Mouse (Mus musculus) heart, embryonic 10.5 days (tissue): Measurements from ENCODE around the gene Rassf1. TPM values are rescaled to one million over a fixed set of nuclear protein-coding genes. Genes with fewer than 3 reads are reported as not detected.

Experiments used
- DNase-seq: peaks from one replicate; pipeline ENCODE4 v3.0.0-alpha.2; 2017; ENCODE audit warnings: low spot score
- H3K27ac ChIP-seq: fragments of 300-500 bp; sonication (generic); 2 replicates; pipeline ENCODE4 v1.5.1; 2016; ENCODE audit warnings: mild to moderate bottlenecking
- H3K27me3 ChIP-seq: fragments of 300-500 bp; sonication (generic); 2 replicates; pipeline ENCODE4 v1.6.1; 2016; ENCODE audit warnings: mild to moderate bottlenecking; ENCODE audit not compliant: poor library complexity, insufficient read depth, severe bottlenecking
- H3K36me3 ChIP-seq: fragments of 300-500 bp; sonication (generic); 2 replicates; pipeline ENCODE4 v1.6.1; 2016; ENCODE audit warnings: mild to moderate bottlenecking, moderate library complexity
- H3K4me1 ChIP-seq: fragments of 300-500 bp; sonication (generic); 2 replicates; pipeline ENCODE4 v1.6.1; 2016; ENCODE audit warnings: mild to moderate bottlenecking
- H3K4me3 ChIP-seq: fragments of 300-500 bp; sonication (generic); 2 replicates; pipeline ENCODE4 v1.5.1; 2016; ENCODE audit warnings: mild to moderate bottlenecking, moderate library complexity
- H3K9me3 ChIP-seq: fragments of 300-500 bp; sonication (generic); 2 replicates; pipeline ENCODE4 v1.6.1; 2016; ENCODE audit warnings: mild to moderate bottlenecking, moderate library complexity
- WGBS: fragments of 180-500 bp; shearing (Covaris S2); methylation state at CpG from one replicate; pipeline ENCODE4 v1.1.7; 2016; 5-methylcytosine and 5-hydroxymethylcytosine counted together
- polyA plus RNA-seq: library from polyadenylated mRNA; unstranded; fragments of >200 nt; fragmentation: Nextera tagmentation; extraction: Ambion mirVana; gene quantifications from 2 replicates; pipeline ENCODE4 v1.2.1, GENCODE M21; 2016

Gene Rassf1
- polyA plus RNA-seq, 1 experiment from 2014 or later: 51.7 TPM

GRCm38 (mm10) chr9:107580501-107581317, 29.4 kb downstream of the Rassf1 start, which contains the start of gene Hyal3:
TSS of gene Hyal3 (plus strand) at chr9:107580818.
- Histone ChIP-seq H3K9me3 (no peaks in the 10 kb centered on the region), H3K4me1 (peaks cover 63% of the 10 kb centered on the region), H3K4me3 (peak within 1 kb of the TSS; percentile 82), H3K27me3 (no peaks in the 10 kb centered on the region), H3K27ac (peak within 1 kb of the TSS; percentile 94), H3K36me3 (peaks cover 21% of the 10 kb centered on the region)
- WGBS: under 1% methylated on average over 32 of the region's 32 CpGs
- peak; percentile 95 for DNase-seq

- WGBS: 71% methylated on average over 4 of the region's 4 CpGs
- Histone ChIP-seq H3K4me1 (peaks cover 62% of the 10 kb centered on the region), H3K27ac (peak overlapping the region; percentile 94; the same call in 1 of the 2 replicates)
These were observed 30.2 kb downstream of the Rassf1 start for GRCm38 (mm10) chr9:107581584-107581983.

GRCm38 (mm10) chr9:107582509-107583062, 31.2 kb downstream of the Rassf1 start:
- Histone ChIP-seq H3K4me3 (no peak overlapping the region), H3K9me3 (no peaks in the 10 kb centered on the region), H3K27me3 (no peaks in the 10 kb centered on the region), H3K36me3 (peaks cover 21% of the 10 kb centered on the region), H3K27ac (0 out of 2 replicates have a peak overlapping the region, but pooled peaks have one; percentile 94), H3K4me1 (peaks cover 53% of the 10 kb centered on the region)
- no peak for DNase-seq
- 88% methylated on average over 7 of the region's 7 CpGs for WGBS

More at GRCm38 (mm10) chr9:107581584-107581983, 30.2 kb downstream of the Rassf1 start:
- Histone ChIP-seq H3K36me3 (peaks cover 21% of the 10 kb centered on the region), H3K27me3 (no peaks in the 10 kb centered on the region), H3K4me3 (peak overlapping the region; percentile 82), H3K9me3 (no peaks in the 10 kb centered on the region)
- no peak for DNase-seq

GRCm38 (mm10) chr9:107583174-107583573, 31.8 kb downstream of the Rassf1 start:
- 86% methylated on average over 14 of the region's 14 CpGs for WGBS
- Histone ChIP-seq H3K27me3 (no peaks in the 10 kb centered on the region), H3K9me3 (no peaks in the 10 kb centered on the region), H3K4me1 (peaks cover 52% of the 10 kb centered on the region), H3K36me3 (peaks cover 21% of the 10 kb centered on the region), H3K4me3 (no peak overlapping the region), H3K27ac (no peak overlapping the region)
- no peak for DNase-seq

GRCm38 (mm10) chr9:107586504-107586903, 35.1 kb downstream of the Rassf1 start:
- no peak for DNase-seq
- peaks cover 42% of the 10 kb centered on the region for H3K36me3 ChIP-seq
- H3K4me3 ChIP-seq: no peak overlapping the region; the same call in 1 of the 2 replicates
- no peaks in the 10 kb centered on the region for H3K27me3 ChIP-seq
- H3K9me3 ChIP-seq: no peaks in the 10 kb centered on the region
- H3K27ac ChIP-seq: peak overlapping the region; percentile 75
- 80% methylated on average over 5 of the region's 5 CpGs for WGBS
- H3K4me1 ChIP-seq: peaks cover 49% of the 10 kb centered on the region

- Histone ChIP-seq H3K4me1 (peaks cover 46% of the 10 kb centered on the region), H3K9me3 (no peaks in the 10 kb centered on the region), H3K36me3 (peaks cover 49% of the 10 kb centered on the region), H3K27ac (peak within 1 kb of the TSS; percentile 91), H3K27me3 (no peaks in the 10 kb centered on the region), H3K4me3 (peak within 1 kb of the TSS; percentile 86)
- 11% methylated on average over 46 of the region's 46 CpGs for WGBS
- peak; percentile 100 for DNase-seq
These were observed 35.8 kb downstream of the Rassf1 start, which contains the start of gene Ifrd2 for GRCm38 (mm10) chr9:107586974-107587832. TSS of gene Ifrd2 (plus strand) at chr9:107587642.

- peaks cover 52% of the 10 kb centered on the region for H3K36me3 ChIP-seq
These were observed 36.7 kb downstream of the Rassf1 start for GRCm38 (mm10) chr9:107587833-107588639.

GRCm38 (mm10) chr9:107590058-107590772, 38.9 kb downstream of the Rassf1 start:
- Histone ChIP-seq H3K9me3 (no peaks in the 10 kb centered on the region), H3K36me3 (peaks cover 57% of the 10 kb centered on the region), H3K4me3 (peak overlapping the region; percentile 86; the same call in 1 of the 2 replicates), H3K27me3 (no peaks in the 10 kb centered on the region), H3K27ac (no peak overlapping the region), H3K4me1 (peaks cover 50% of the 10 kb centered on the region)
- DNase-seq: no peak
- 83% methylated on average over 25 of the region's 25 CpGs for WGBS

More at GRCm38 (mm10) chr9:107587833-107588639, 36.7 kb downstream of the Rassf1 start:
- Histone ChIP-seq H3K4me3 (peak overlapping the region; percentile 86), H3K4me1 (peaks cover 43% of the 10 kb centered on the region), H3K27ac (peak overlapping the region; percentile 91), H3K27me3 (no peaks in the 10 kb centered on the region), H3K9me3 (no peaks in the 10 kb centered on the region)
- WGBS: 1% methylated on average over 33 of the region's 33 CpGs
- no peak for DNase-seq

GRCm38 (mm10) chr9:107590773-107591060, 39.4 kb downstream of the Rassf1 start:
- Histone ChIP-seq H3K27ac (no peak overlapping the region), H3K4me1 (peaks cover 50% of the 10 kb centered on the region), H3K4me3 (no peak overlapping the region), H3K27me3 (no peaks in the 10 kb centered on the region), H3K9me3 (no peaks in the 10 kb centered on the region), H3K36me3 (peaks cover 57% of the 10 kb centered on the region)
- WGBS: 97% methylated on average over 6 of the region's 6 CpGs
- no peak for DNase-seq

- H3K36me3 ChIP-seq: peaks cover 62% of the 10 kb centered on the region
These were observed 42.0 kb downstream of the Rassf1 start for GRCm38 (mm10) chr9:107593101-107593976.

More at GRCm38 (mm10) chr9:107593101-107593976, 42.0 kb downstream of the Rassf1 start:
- Histone ChIP-seq H3K4me3 (0 out of 2 replicates have a peak overlapping the region, but pooled peaks have one; percentile 9), H3K27ac (peak overlapping the region; percentile 42; the same call in 1 of the 2 replicates), H3K27me3 (peaks cover 7% of the 10 kb centered on the region; the same call in 1 of the 2 replicates), H3K9me3 (no peaks in the 10 kb centered on the region), H3K4me1 (peaks cover 57% of the 10 kb centered on the region)
- no peak for DNase-seq
- 82% methylated on average over 11 of the region's 11 CpGs for WGBS
